In the genomic region with DNA sequence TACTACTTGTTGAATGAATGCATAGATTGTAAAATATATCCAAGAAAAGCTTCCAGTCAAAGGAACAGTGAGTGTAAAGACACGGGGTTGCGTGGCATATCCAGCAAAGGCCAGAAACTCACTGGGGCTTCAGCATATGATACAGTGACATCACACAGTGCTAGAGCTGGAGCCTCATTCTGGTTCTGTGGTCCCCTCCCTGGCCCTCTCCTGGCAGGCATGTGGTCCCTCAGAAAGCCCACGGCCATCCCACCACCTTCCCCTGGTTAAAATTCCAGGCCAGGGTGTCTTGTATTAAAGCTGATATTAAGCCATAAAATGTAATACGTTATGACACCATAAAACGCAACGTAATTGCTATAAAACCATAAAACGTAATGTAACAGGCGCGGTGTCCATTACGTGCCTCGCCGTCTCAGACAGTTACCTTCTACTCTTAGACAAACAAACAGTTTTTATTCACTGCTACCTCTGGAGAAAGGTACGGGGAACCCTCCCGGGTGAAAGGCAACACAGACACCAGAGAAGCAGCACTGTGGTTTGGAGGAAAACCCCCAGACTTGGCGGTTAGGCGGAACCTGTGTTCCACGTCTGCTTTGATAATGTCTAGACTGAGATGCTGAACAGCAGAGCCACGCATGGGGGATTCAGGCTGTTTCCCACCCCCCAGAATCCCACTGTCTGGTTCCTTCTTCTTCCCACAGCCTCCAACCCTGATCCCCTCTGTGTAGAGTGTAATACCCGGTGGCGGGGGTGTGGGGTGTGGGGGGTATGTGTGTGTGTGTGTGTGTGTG, we compare ENCODE assay signal across 16 mouse cellular contexts. TPM values are rescaled to one million over a fixed set of nuclear protein-coding genes. Genes with fewer than 3 reads are reported as not detected.
DNase-seq lines count a peak whose midpoint lies in the region; ATAC-seq lines count a peak whose summit lies in the region.
"Had no signal": no experiment of that assay in that cellular context is flagged by ENCODE, and none has a peak within 500 bp of the region (broad histone marks: within the 10 kb centered on the region; RNA-seq: fewer than 3 reads in every experiment).

No protein-coding gene starts in this region.

- no peaks in the 10 kb centered on the region for H3K4me1 ChIP-seq in hindbrain, embryonic 16.5 days (ENCODE audit: control insufficient read depth, insufficient read depth, low read depth, low read length)
- H3K4me1 ChIP-seq in limb, embryonic 13.5 days, result peaks cover 21% of the 10 kb centered on the region
- H3K4me1 ChIP-seq in liver, embryonic 11.5 days (replicated peaks; ENCODE audit: control insufficient read depth, insufficient read depth, low read length), result no peaks in the 10 kb centered on the region
- H3K4me1 ChIP-seq in forebrain, embryonic 11.5 days (replicated peaks; ENCODE audit: control insufficient read depth, insufficient read depth, low read length), result no peaks in the 10 kb centered on the region
- H3K4me1 ChIP-seq: forebrain, embryonic 15.5 days; heart, embryonic 12.5 days had no signal

- no peak overlapping the region for H3K4me3 ChIP-seq in hindbrain, embryonic 16.5 days (ENCODE audit: low read length)
- no peak overlapping the region for H3K4me3 ChIP-seq in limb, embryonic 13.5 days
- no peak overlapping the region for H3K4me3 ChIP-seq in liver, embryonic 11.5 days (ENCODE audit: low read depth, low read length)
- no peak overlapping the region for H3K4me3 ChIP-seq in forebrain, embryonic 11.5 days (ENCODE audit: low read depth, low read length)
- H3K4me3 ChIP-seq: forebrain, embryonic 15.5 days; heart, embryonic 12.5 days had no signal

- peak; percentile 7 for DNase-seq in thymus, postnatal 14 days
- no peak for DNase-seq in thymus, postnatal 0 days (ENCODE audit: low spot score)
- no peak for DNase-seq in spleen, postnatal 10 days (ENCODE audit: low spot score in 2 of 2)
- no peak for DNase-seq in liver, embryonic 11.5 days (ENCODE audit: low spot score)
- DNase-seq in forebrain, embryonic 11.5 days (ENCODE audit: low spot score), result no peak
- DNase-seq: cerebellum, postnatal 10 days; embryo, embryonic 11 days; heart, postnatal 36 days; kidney, adult 9 months; layer of hippocampus, postnatal 36 days; lung, postnatal 10 days had no signal

- no peaks in the 10 kb centered on the region for H3K36me3 ChIP-seq in hindbrain, embryonic 16.5 days (ENCODE audit: control insufficient read depth, insufficient read depth, low read length)
- no peaks in the 10 kb centered on the region for H3K36me3 ChIP-seq in limb, embryonic 13.5 days
- no peaks in the 10 kb centered on the region for H3K36me3 ChIP-seq in liver, embryonic 11.5 days (ENCODE audit: control insufficient read depth, insufficient read depth, low read length)
- H3K36me3 ChIP-seq in forebrain, embryonic 11.5 days (ENCODE audit: control insufficient read depth, insufficient read depth, low read length), result no peaks in the 10 kb centered on the region
- H3K36me3 ChIP-seq: forebrain, embryonic 15.5 days; heart, embryonic 12.5 days had no signal

- 75% methylated on average over 19 of the region's 20 CpGs for WGBS in hindbrain, embryonic 16.5 days
- WGBS in limb, embryonic 13.5 days, result 21% methylated on average over 20 of the region's 20 CpGs
- 86% methylated on average over 20 of the region's 20 CpGs for WGBS in liver, embryonic 11.5 days
- WGBS in forebrain, embryonic 11.5 days, result 92% methylated on average over 20 of the region's 20 CpGs

- 0 out of 2 replicates have a peak, but pooled peaks have one; percentile 14 for ATAC-seq in hindbrain, embryonic 16.5 days
- peak; percentile 75 for ATAC-seq in limb, embryonic 13.5 days (ENCODE audit: low FRiP score, low read depth)
- ATAC-seq in liver, embryonic 11.5 days (replicated peaks; ENCODE audit: low FRiP score), result no peak
- ATAC-seq in forebrain, embryonic 11.5 days (replicated peaks; ENCODE audit: low FRiP score), result no peak
- ATAC-seq: forebrain, embryonic 15.5 days; midbrain, embryonic 16.5 days had no signal

- H3K27ac ChIP-seq in hindbrain, embryonic 16.5 days (ENCODE audit: low read depth, low read length), result no peak overlapping the region
- H3K27ac ChIP-seq in limb, embryonic 13.5 days, result peak overlapping the region; percentile 44
- H3K27ac ChIP-seq in liver, embryonic 11.5 days (ENCODE audit: low read depth, low read length), result no peak overlapping the region
- H3K27ac ChIP-seq in forebrain, embryonic 11.5 days (ENCODE audit: low read depth, low read length), result no peak overlapping the region
- H3K27ac ChIP-seq: forebrain, embryonic 15.5 days had no signal

- no peak overlapping the region for H3K9ac ChIP-seq in hindbrain, embryonic 16.5 days (ENCODE audit: low read depth, low read length)
- no peak overlapping the region for H3K9ac ChIP-seq in limb, embryonic 13.5 days
- H3K9ac ChIP-seq in liver, embryonic 11.5 days (ENCODE audit: low read depth, low read length), result no peak overlapping the region
- no peak overlapping the region for H3K9ac ChIP-seq in forebrain, embryonic 11.5 days (ENCODE audit: low read length)
- H3K9ac ChIP-seq: forebrain, embryonic 15.5 days; heart, embryonic 12.5 days had no signal

- H3K9me3 ChIP-seq in hindbrain, embryonic 16.5 days (ENCODE audit: control insufficient read depth, low read length), result no peaks in the 10 kb centered on the region
- H3K9me3 ChIP-seq in limb, embryonic 13.5 days, result no peaks in the 10 kb centered on the region
- no peaks in the 10 kb centered on the region for H3K9me3 ChIP-seq in liver, embryonic 11.5 days (ENCODE audit: control insufficient read depth, low read length)
- no peaks in the 10 kb centered on the region for H3K9me3 ChIP-seq in forebrain, embryonic 11.5 days (ENCODE audit: control insufficient read depth, low read length)
- H3K9me3 ChIP-seq: forebrain, embryonic 15.5 days; heart, embryonic 12.5 days had no signal

- H3K27me3 ChIP-seq in hindbrain, embryonic 16.5 days (replicated peaks; ENCODE audit: control insufficient read depth, insufficient read depth, low read length), result no peaks in the 10 kb centered on the region
- H3K27me3 ChIP-seq in limb, embryonic 13.5 days, result peaks cover 6% of the 10 kb centered on the region; the same call in 1 of the 2 replicates
- no peaks in the 10 kb centered on the region for H3K27me3 ChIP-seq in liver, embryonic 11.5 days (replicated peaks; ENCODE audit: control insufficient read depth, insufficient read depth, low read length)
- no peaks in the 10 kb centered on the region for H3K27me3 ChIP-seq in forebrain, embryonic 11.5 days (ENCODE audit: control insufficient read depth, insufficient read depth, low read length)
- H3K27me3 ChIP-seq: forebrain, embryonic 15.5 days; heart, embryonic 12.5 days had no signal

- no peak overlapping the region for H3K4me2 ChIP-seq in hindbrain, embryonic 16.5 days (ENCODE audit: low read length)
- peak overlapping the region; percentile 38 for H3K4me2 ChIP-seq in limb, embryonic 13.5 days (replicated peaks)
- no peak overlapping the region for H3K4me2 ChIP-seq in liver, embryonic 11.5 days
- no peak overlapping the region for H3K4me2 ChIP-seq in forebrain, embryonic 11.5 days (ENCODE audit: low read depth, low read length, severe bottlenecking)
- H3K4me2 ChIP-seq: forebrain, embryonic 15.5 days; heart, embryonic 12.5 days had no signal

RNA-seq across cellular contexts. Expression of a gene that starts 55.6 kb away (rescaled TPM):
- 13.8 and 14.4 TPM in 2 replicates for polyA plus RNA-seq in thymus, postnatal 0 days (2015; fragmentation: Nextera tagmentation; extraction: Ambion mirVana)
- 8.9 and 9.4 TPM in 2 replicates for polyA plus RNA-seq in hindbrain, embryonic 16.5 days (2015; fragmentation: Nextera tagmentation; extraction: Ambion mirVana)
- polyA plus RNA-seq in limb, embryonic 13.5 days (2015; fragmentation: Nextera tagmentation; extraction: Ambion mirVana), result 13.5 and 13.8 TPM in 2 replicates
- 2.6 and 3.5 TPM in 2 replicates for polyA plus RNA-seq in liver, embryonic 11.5 days (2014; fragmentation: Nextera tagmentation; extraction: Ambion mirVana)
- polyA plus RNA-seq in forebrain, embryonic 11.5 days (2014; fragmentation: Nextera tagmentation; extraction: Ambion mirVana), result 8.0 and 9.8 TPM in 2 replicates

Comparison
In these comparisons a context has a peak if more than half of its experiments do, and no peak if none do; other contexts are left out.
1. ATAC-seq: peak in hindbrain, embryonic 16.5 days (single experiment) and limb, embryonic 13.5 days (single experiment); none in liver, embryonic 11.5 days (single experiment) and forebrain, embryonic 11.5 days (single experiment).